Mouse (Mus musculus): Measurements from ENCODE around the gene Gprc5a.

Gene Gprc5a

DNA sequence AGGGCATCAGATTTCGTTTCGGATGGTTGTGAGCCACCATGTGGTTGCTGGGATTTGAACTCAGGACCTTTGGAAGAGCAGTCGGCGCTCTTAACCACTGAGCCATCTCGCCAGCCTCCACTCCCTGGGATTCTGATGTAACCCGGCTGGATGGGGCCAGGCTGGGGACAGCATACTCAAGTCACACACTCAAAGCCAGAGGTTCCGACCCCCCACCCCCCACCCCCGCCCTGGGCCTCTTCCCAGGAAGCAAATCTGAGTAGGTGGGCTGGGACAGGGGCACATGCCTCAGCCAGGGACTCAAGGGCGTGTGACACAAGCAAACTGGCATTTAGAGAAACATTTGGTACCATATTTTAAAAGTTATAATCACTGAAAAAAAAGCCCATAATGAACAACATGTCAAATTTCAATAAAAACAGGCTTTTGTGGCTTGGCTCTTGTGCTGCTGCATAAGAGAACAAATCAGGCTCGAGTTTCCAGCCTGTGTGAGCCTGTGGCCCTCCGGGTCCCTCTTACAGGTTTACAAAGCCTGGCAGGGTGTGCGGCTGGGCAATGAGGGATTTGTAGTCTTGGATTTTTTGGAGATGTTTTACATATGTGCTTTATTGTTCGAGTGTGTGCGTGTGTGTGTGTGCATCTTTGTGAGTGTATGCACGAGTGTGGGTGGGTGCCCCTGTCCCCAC is 35.5 kb downstream of the Gprc5a start:
- TF ChIP-seq GATA4 (IDR thresholded peaks at IDR 0.05; ENCODE audit: insufficient replicate concordance, low read length) = no peak

GRCm38 (mm10) chr6:135102736-135103303 is 37.4 kb downstream of the Gprc5a start:
- no peak for TF ChIP-seq GATA4 (IDR thresholded peaks at IDR 0.05; ENCODE audit: insufficient replicate concordance, low read length)

- no peak for TF ChIP-seq GATA4 (IDR thresholded peaks at IDR 0.05; ENCODE audit: insufficient replicate concordance, low read length)
Observed at GRCm38 (mm10) chr6:135107014-135107413, 41.6 kb downstream of the Gprc5a start.

GRCm38 (mm10) chr6:135112411-135113113 is 47.1 kb downstream of the Gprc5a start:
- TF ChIP-seq GATA4 (IDR thresholded peaks at IDR 0.05; ENCODE audit: insufficient replicate concordance, low read length) = no peak

GRCm38 (mm10) chr6:135113114-135113436 is 47.6 kb downstream of the Gprc5a start:
- TF ChIP-seq GATA4 (IDR thresholded peaks at IDR 0.05; ENCODE audit: insufficient replicate concordance, low read length) = no peak

- TF ChIP-seq GATA4 (IDR thresholded peaks at IDR 0.05; ENCODE audit: insufficient replicate concordance, low read length) = no peak
Observed at GRCm38 (mm10) chr6:135116479-135116878, 51.0 kb downstream of the Gprc5a start.

GRCm38 (mm10) chr6:135118183-135118582 is 52.7 kb downstream of the Gprc5a start, which contains the start of gene Gprc5d:
Gene Gprc5d, minus strand, starts transcription at chr6:135118283.
- no peak for TF ChIP-seq GATA4 (IDR thresholded peaks at IDR 0.05; ENCODE audit: insufficient replicate concordance, low read length)

GRCm38 (mm10) chr6:135124755-135125380 is 59.4 kb downstream of the Gprc5a start:
- no peak for TF ChIP-seq GATA4 (IDR thresholded peaks at IDR 0.05; ENCODE audit: insufficient replicate concordance, low read length)

GRCm38 (mm10) chr6:135133086-135133485 is 67.6 kb downstream of the Gprc5a start:
- no peak for TF ChIP-seq GATA4 (IDR thresholded peaks at IDR 0.05; ENCODE audit: insufficient replicate concordance, low read length)

DNA sequence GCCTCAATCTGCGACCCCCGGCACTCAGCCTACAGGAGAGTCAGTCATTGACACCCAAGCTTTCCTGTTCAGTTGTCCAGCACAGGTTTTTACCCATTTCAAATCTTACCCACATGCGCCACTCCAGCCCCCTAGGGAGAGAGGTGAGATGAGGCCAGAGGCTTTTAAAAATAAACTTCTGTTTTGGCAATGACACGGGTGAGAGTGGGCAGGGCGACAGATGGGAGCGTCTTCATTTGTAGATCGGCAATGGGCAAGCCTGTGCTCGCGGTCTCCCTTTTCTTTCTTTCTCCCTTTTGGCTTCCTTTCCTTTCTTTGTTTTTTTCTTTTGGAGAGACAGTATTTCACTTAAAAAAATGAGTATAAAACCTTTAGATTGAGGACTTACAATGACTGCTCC is 68.0 kb downstream of the Gprc5a start:
- no peak for TF ChIP-seq GATA4 (IDR thresholded peaks at IDR 0.05; ENCODE audit: insufficient replicate concordance, low read length)

All from liver, adult (tissue).